9 mouse cellular contexts compared by ENCODE assay signal in genomic region chr1:68973355-68974127, GRCm38 (mm10).
DNase-seq lines count a peak whose midpoint lies in the region; ATAC-seq lines count a peak whose summit lies in the region.
"Had no signal": no experiment of that assay in that cellular context is flagged by ENCODE, and none has a peak within 500 bp of the region (broad histone marks: within the 10 kb centered on the region; RNA-seq: fewer than 3 reads in every experiment).

No protein-coding gene starts in this region.

- H3K36me3 ChIP-seq in liver, embryonic 16.5 days (ENCODE audit: control insufficient read depth, insufficient read depth) = no peaks in the 10 kb centered on the region
- no peaks in the 10 kb centered on the region for H3K36me3 ChIP-seq in liver, embryonic 12.5 days
- H3K36me3 ChIP-seq: midbrain, embryonic 10.5 days had no signal

- H3K27me3 ChIP-seq in liver, embryonic 16.5 days (ENCODE audit: control insufficient read depth, insufficient read depth, low read depth, low read length) = no peaks in the 10 kb centered on the region
- H3K27me3 ChIP-seq in liver, embryonic 12.5 days (replicated peaks) = no peaks in the 10 kb centered on the region

- H3K9ac ChIP-seq in liver, embryonic 16.5 days (ENCODE audit: low read depth, low read length) = no peak overlapping the region
- no peak overlapping the region for H3K9ac ChIP-seq in liver, embryonic 12.5 days

- H3K27ac ChIP-seq in liver, embryonic 16.5 days (ENCODE audit: low read length) = no peak overlapping the region
- H3K27ac ChIP-seq in liver, embryonic 12.5 days = no peak overlapping the region
- H3K27ac ChIP-seq: midbrain, embryonic 10.5 days had no signal

- WGBS in liver, embryonic 16.5 days (ENCODE audit: insufficient replicate concordance) = 68% methylated on average over 5 of the region's 5 CpGs
- 68% methylated on average over 5 of the region's 5 CpGs for WGBS in liver, embryonic 12.5 days (ENCODE audit: insufficient replicate concordance)

- H3K9me3 ChIP-seq in liver, embryonic 16.5 days (replicated peaks; ENCODE audit: control insufficient read depth, low read length) = no peaks in the 10 kb centered on the region
- H3K9me3 ChIP-seq in liver, embryonic 12.5 days (replicated peaks) = no peaks in the 10 kb centered on the region
- H3K9me3 ChIP-seq: midbrain, embryonic 10.5 days had no signal

- ATAC-seq in liver, embryonic 16.5 days (ENCODE audit: low read depth) = peak; percentile 66
- no peak for ATAC-seq in liver, embryonic 12.5 days

- peak; percentile 57 for DNase-seq in adrenal gland, postnatal 10 days
- no peak for DNase-seq in adrenal gland, adult 18-20 months (ENCODE audit: low spot score in 2 of 2)
- peak; percentile 69 to 88 for DNase-seq in kidney, adult 8-10 months
- DNase-seq in lung, postnatal 14 days = peak; percentile 42
- no peak for DNase-seq in thymus, postnatal 14 days
- DNase-seq in layer of hippocampus, postnatal 14 days (ENCODE audit: low spot score in 2 of 2) = no peak

- no peak overlapping the region for H3K4me3 ChIP-seq in liver, embryonic 16.5 days (ENCODE audit: low read depth, low read length)
- no peak overlapping the region for H3K4me3 ChIP-seq in liver, embryonic 12.5 days
- H3K4me3 ChIP-seq: midbrain, embryonic 10.5 days had no signal

- H3K4me1 ChIP-seq in liver, embryonic 16.5 days (ENCODE audit: control insufficient read depth, low read depth, low read length) = no peaks in the 10 kb centered on the region
- H3K4me1 ChIP-seq in liver, embryonic 12.5 days = no peaks in the 10 kb centered on the region

- H3K4me2 ChIP-seq in liver, embryonic 16.5 days (ENCODE audit: low read depth, low read length) = no peak overlapping the region
- H3K4me2 ChIP-seq in liver, embryonic 12.5 days = no peak overlapping the region

Comparison
In these comparisons a context has a peak if more than half of its experiments do, and no peak if none do; other contexts are left out.
1. DNase-seq: peak in adrenal gland, postnatal 10 days (single experiment), kidney, adult 8-10 months (2 of 2) and lung, postnatal 14 days (single experiment); none in adrenal gland, adult 18-20 months (0 of 2), thymus, postnatal 14 days (single experiment) and layer of hippocampus, postnatal 14 days (0 of 2).